Comparison of ENCODE assay signal across 17 mouse cellular contexts in the genomic region with DNA sequence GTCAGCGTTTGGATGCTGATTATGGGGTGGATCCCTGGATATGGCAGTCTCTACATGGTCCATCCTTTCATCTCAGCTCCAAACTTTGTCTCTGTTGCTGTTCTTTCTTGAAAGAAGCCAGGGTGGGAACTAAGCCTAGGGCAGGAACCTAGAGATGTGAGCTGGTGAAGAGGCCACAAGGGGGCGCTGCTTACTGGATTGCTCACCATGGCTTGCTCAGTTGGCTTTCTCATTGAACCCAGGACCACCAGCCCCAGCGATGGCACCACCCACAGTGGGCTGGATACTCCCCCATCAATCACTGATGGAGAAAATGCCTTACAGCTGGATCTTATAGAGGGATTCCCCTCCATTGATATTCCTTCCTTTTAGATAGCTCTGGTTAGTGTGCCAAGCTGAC. TPM values are rescaled to one million over a fixed set of nuclear protein-coding genes. Genes with fewer than 3 reads are reported as not detected.
A peak's percentile ranks its signal among the peaks of the same experiment; 100 is the strongest.
DNase-seq lines count a peak whose midpoint lies in the region; TF ChIP-seq lines count a peak whose summit lies in the region.
"Had no signal": no experiment of that assay in that cellular context is flagged by ENCODE, and none has a peak within 500 bp of the region (broad histone marks: within the 10 kb centered on the region; RNA-seq: fewer than 3 reads in every experiment).

No protein-coding gene starts in this region.

- no peak for TF ChIP-seq EP300 in ES-Bruce4 (IDR thresholded peaks at IDR 0.05; ENCODE audit: insufficient read depth, low read depth, low read length)

- TF ChIP-seq POLR2A in liver, adult 2 months (IDR thresholded peaks at IDR 0.05; ENCODE audit: extremely low read depth, insufficient read depth, low read length): no peak
- TF ChIP-seq POLR2A in ES-Bruce4 (IDR thresholded peaks at IDR 0.05; ENCODE audit: insufficient read depth, low read length): no peak
- TF ChIP-seq POLR2A in embryonic fibroblast, embryonic 13.5 days (IDR thresholded peaks at IDR 0.05; ENCODE audit: low read depth, low read length): no peak

- H3K27me3 ChIP-seq in liver, adult 2 months (ENCODE audit: control insufficient read depth, insufficient read depth, low read length): no peaks in the 10 kb centered on the region
- no peaks in the 10 kb centered on the region for H3K27me3 ChIP-seq in ES-Bruce4 (ENCODE audit: control insufficient read depth, insufficient read depth, low read length, poor library complexity, severe bottlenecking)
- H3K27me3 ChIP-seq: forebrain, embryonic 12.5 days; intestine, embryonic 15.5 days had no signal

- no peaks in the 10 kb centered on the region for H3K79me2 ChIP-seq in liver, adult 2 months (ENCODE audit: control insufficient read depth, insufficient read depth, low read length)

- no peak overlapping the region for H3K9ac ChIP-seq in liver, adult 2 months (ENCODE audit: low read depth, low read length)
- no peak overlapping the region for H3K9ac ChIP-seq in ES-Bruce4 (ENCODE audit: low read depth, poor library complexity, severe bottlenecking)
- H3K9ac ChIP-seq: forebrain, embryonic 12.5 days; intestine, embryonic 15.5 days had no signal

- 41% methylated on average over 3 of the region's 3 CpGs for WGBS in liver, adult 2 months

- peak; percentile 17 to 18 for DNase-seq in cerebellum, postnatal 14 days
- DNase-seq in cerebellum, postnatal 4 days (ENCODE audit: low spot score in 2 of 2): no peak
- no peak for DNase-seq in liver, adult 2 months (ENCODE audit: extremely low read depth, low read depth, low spot score)
- no peak for DNase-seq in liver
- DNase-seq in left cerebral cortex, adult 18-20 months (ENCODE audit: low spot score in 2 of 2): no peak
- DNase-seq in adrenal gland, postnatal 4 days (ENCODE audit: low spot score in 2 of 2): no peak
- DNase-seq: B cell, adult 2 months had no signal

- peaks cover 14% of the 10 kb centered on the region for H3K9me3 ChIP-seq in ES-Bruce4 (replicated peaks; ENCODE audit: control insufficient read depth, insufficient read depth, low read length, poor library complexity, severe bottlenecking)
- H3K9me3 ChIP-seq: forebrain, embryonic 12.5 days; intestine, embryonic 15.5 days; limb, embryonic 10.5 days had no signal

- no peak overlapping the region for H3K4me3 ChIP-seq in liver, adult 2 months (ENCODE audit: insufficient read depth, low read depth, low read length)
- no peak overlapping the region for H3K4me3 ChIP-seq in ES-Bruce4 (ENCODE audit: low read depth, low read length)
- H3K4me3 ChIP-seq in embryonic fibroblast, embryonic 13.5 days (ENCODE audit: insufficient read depth, low read length): no peak overlapping the region
- H3K4me3 ChIP-seq: forebrain, embryonic 12.5 days; intestine, embryonic 15.5 days; limb, embryonic 10.5 days had no signal

- H3K4me1 ChIP-seq in liver, adult 2 months (ENCODE audit: control insufficient read depth, insufficient read depth, low read length): no peaks in the 10 kb centered on the region
- no peaks in the 10 kb centered on the region for H3K4me1 ChIP-seq in ES-Bruce4 (ENCODE audit: control insufficient read depth, insufficient read depth, low read length)
- no peaks in the 10 kb centered on the region for H3K4me1 ChIP-seq in embryonic fibroblast, embryonic 13.5 days (ENCODE audit: control insufficient read depth, insufficient read depth, low read length)
- H3K4me1 ChIP-seq: forebrain, embryonic 12.5 days; intestine, embryonic 15.5 days; limb, embryonic 10.5 days had no signal

- H3K36me3 ChIP-seq in liver, adult 2 months (ENCODE audit: control insufficient read depth, insufficient read depth, low read length): peaks cover 21% of the 10 kb centered on the region
- H3K36me3 ChIP-seq in ES-Bruce4 (ENCODE audit: control insufficient read depth, insufficient read depth, low read length, poor library complexity, severe bottlenecking): peaks cover 12% of the 10 kb centered on the region

- TF ChIP-seq CTCF in liver, adult 2 months (IDR thresholded peaks at IDR 0.05; ENCODE audit: low read depth, low read length): peak; percentile 40
- TF ChIP-seq CTCF in ES-Bruce4 (IDR thresholded peaks at IDR 0.05; ENCODE audit: low read depth, low read length): peak; percentile 83
- 0 out of 2 replicates have a peak, but pooled peaks have one; percentile 22 for TF ChIP-seq CTCF in embryonic fibroblast, embryonic 13.5 days (IDR thresholded peaks at IDR 0.05; ENCODE audit: borderline replicate concordance, insufficient read depth, low read length)

- no peak overlapping the region for H3K27ac ChIP-seq in liver, adult 2 months (replicated peaks; ENCODE audit: insufficient read depth, low read depth, low read length)
- no peak overlapping the region for H3K27ac ChIP-seq in ES-Bruce4 (ENCODE audit: insufficient read depth, low read length)
- H3K27ac ChIP-seq in embryonic fibroblast, embryonic 13.5 days (ENCODE audit: insufficient read depth, low read length): no peak overlapping the region
- H3K27ac ChIP-seq: forebrain, embryonic 12.5 days; intestine, embryonic 15.5 days; limb, embryonic 10.5 days had no signal

RNA-seq across cellular contexts. Expression of gene Mtnr1a, which starts 12.1 kb away (rescaled TPM):
- total RNA-seq in liver, adult 2 months (2014; rRNA removed): 0.34 and 0.37 TPM in 2 replicates
- 0.22 and 0.35 TPM in 2 replicates for polyA plus RNA-seq in liver, adult 2 months (2012; rRNA removed)
- not detected in 2 replicates for polyA plus RNA-seq in ES-Bruce4 (2011; ENCODE audit: insufficient read depth, insufficient read length, low read depth, missing spikeins)
- polyA plus RNA-seq in embryonic fibroblast, embryonic 13.5 days (2011; ENCODE audit: insufficient read length, low read depth, missing spikeins): 0.76 TPM in 1 of 2 replicates, not detected in the other
- not detected for total RNA-seq in left cerebral cortex, adult 18-20 months (2021)
- under 1 TPM in 1 of 2 experiments, not detected in 1; 0.36 TPM for total RNA-seq in adrenal gland, postnatal 4 days (2021)
- total RNA-seq: common myeloid progenitor, adult 5-6 weeks; gastrocnemius, postnatal 4 days; layer of hippocampus, adult 18-20 months; megakaryocyte progenitor cell, adult 5-6 weeks had no signal
- polyA plus RNA-seq: heart, embryonic 16.5 days had no signal

Comparison
In these comparisons a context has a peak if more than half of its experiments do, and no peak if none do; other contexts are left out.
1. DNase-seq: peak in cerebellum, postnatal 14 days (2 of 2); none in cerebellum, postnatal 4 days (0 of 2), liver, adult 2 months (single experiment), liver (single experiment), left cerebral cortex, adult 18-20 months (0 of 2) and adrenal gland, postnatal 4 days (0 of 2).
2. CTCF ChIP-seq: peak in every context shown above with its lines; median percentile 83 in ES-Bruce4; 40 in liver, adult 2 months; 22 in embryonic fibroblast, embryonic 13.5 days.